Mouse (Mus musculus) adrenal gland (tissue): Measurements from ENCODE around the gene Srarp.

Experiments
- intact Hi-C: fragments of 180-260 bp; cut with DNase I; formaldehyde crosslinking; loops from one replicate; pipeline ENCODE4 v1.15.1; 2025

Srarp gene

DNA sequence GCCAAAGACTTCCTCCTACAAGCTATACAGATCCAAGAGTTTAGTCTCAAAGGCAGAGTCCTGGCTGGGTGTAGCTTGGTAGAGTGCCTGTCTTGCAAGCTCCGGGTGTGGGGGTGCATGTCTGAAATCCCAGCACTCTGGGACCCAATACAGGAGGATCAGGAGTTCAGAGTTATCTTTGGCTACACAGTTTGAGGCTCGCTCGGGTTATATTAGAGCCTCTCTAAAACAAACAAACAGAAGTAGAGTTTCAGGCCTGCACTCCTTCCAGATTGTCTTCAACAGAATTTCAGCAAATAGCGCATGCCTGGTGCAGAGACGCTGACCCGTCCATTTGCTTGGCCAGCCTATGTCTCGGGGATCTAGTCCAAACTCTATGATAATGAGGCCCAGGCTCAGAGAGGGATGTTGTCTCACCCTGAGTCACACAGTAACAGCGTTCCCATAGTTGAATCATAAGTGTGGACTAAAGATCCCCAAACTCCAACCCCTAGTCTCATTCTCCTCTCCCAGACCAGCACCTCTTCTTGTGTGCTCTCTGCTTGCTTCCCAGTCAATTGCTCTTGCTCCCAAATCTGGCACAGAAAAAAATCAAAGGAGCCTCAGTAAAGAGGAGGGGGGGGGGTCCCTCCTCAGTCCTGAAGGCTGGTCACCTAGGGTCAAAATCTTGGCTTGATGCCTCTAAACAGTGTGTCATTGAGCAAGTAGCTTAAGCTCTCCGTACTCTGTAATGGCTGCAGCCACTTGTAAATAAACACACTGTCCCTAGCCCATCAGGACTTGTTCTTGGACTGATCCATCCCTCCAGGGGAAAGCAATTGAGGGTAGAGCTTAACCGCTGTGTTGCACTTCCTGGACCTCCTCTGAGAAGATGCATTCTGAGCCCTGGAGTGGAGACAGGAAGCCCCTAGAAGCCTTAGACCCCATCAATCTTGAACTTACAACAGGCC, 8.8 kb downstream of the Srarp start:
- intact Hi-C loops = no loop called here

DNA sequence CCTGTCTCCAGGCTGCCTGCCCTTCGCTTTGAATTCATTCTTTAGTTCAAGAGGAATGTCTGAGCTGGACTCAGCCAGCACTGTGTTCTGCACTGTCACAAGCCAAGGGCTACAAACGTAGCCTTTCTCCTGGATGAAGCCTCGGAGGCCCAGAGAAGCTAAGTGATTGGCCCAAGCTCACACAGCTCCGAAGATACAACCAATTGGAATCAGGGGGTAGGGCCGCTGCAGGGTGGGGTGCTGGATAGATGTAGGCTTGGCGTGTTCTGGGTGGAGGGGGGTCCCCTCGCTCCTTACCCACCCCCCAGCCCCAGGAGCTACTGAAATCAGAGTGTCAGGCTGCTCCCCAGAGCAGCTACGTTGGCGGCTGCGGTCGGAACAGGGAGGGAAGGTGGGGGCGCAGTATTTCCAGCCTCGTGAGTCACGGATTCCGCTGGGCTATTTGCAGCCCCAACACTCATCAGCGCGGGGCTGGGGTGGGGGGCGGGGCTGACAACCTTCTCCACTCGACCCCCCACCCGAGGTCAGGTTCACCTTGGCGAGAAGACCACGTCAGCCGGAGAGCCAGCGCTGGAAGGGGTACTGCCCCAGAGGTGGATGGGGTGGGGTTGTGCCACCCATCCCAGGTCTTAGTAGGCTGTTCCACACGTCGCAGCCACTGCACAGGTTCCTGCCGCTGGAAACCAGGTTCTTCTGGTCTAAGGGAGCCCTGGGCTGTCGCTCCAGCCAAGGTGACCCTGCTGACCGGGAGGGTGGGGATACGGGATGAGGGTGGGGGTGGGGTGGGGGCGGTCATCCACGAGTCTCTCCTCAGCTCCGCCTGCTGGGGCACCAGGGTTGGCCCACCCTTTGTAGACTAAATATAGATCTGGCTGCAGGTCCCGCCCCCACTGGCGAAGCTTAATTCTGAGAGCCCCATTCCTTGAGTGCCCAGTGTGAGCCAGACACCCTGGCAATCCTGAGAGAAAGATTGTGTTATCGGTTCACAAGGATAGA, 10.1 kb downstream of the Srarp start:
- intact Hi-C loops = no loop called here

DNA sequence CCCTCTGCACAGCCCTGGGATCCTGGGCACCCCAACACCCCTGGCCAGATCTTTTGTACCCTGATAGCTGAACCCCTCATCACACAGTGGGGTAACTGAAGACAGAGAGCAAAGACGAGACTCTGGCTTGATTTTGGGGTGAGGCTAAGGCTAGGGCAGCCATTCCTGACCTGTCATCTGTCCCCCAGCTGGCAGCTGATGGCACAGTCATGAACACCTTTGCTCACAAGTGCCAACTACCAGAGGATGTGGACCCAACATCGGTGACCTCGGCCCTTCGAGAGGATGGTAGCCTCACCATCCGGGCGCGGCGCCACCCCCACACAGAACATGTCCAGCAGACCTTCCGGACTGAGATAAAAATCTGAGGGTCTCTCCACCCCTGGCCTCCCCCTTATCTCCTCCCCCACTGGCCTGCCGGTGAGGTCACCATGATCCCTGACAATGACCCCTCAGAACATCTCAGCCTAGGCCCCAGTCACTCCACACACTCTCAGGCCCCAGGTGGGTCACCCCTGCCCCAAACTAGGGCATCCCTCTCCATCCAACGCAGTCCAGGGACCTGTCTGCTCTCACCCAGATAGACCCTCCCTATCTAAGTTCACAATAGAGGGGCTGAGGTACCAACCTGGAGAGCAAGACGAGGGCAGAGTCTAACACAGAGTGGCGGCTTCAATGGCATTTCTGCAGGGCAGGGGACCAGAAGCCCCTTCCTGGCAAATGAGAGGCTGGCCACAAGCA, 12.0 kb downstream of the Srarp start:
- intact Hi-C loops = no loop called here

DNA sequence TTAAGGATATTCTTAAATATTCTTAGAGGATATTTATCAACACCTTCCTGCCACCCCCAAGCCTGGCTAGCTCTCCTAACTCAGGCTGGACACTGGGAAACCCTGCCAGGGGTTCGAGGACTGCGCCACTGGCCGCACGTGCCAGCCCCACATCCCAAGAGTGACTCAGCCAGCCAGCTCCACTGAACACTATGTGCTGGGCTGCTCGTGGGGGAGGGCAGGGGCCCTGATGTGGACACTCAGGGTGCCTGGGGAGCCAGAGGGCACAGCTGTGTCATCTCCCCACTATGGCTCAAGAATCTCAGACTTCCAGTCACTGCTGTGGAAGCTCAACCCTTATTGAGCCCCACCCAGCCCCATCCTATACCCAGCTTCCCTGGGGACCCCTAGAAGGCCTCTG, 12.6 kb downstream of the Srarp start:
- intact Hi-C loops = no loop called here

DNA sequence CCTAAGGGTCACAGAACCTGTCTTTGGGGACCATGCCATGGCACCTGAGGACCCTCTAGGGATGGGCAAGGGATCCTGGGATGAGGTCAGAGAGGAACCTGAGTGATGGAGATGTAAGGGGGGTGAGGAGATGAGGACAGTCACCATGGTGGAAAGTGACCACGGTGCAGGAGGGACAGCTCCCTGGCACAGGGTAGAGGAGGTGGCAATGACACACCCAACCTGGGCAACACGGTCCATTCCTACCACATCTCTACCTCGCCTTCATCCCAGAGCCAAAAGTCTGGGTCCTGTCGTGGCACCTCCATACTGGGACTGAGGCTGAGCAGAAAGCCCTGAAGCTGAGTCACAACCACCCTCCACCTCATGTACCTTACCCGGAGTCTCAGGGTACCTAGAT, 13.1 kb downstream of the Srarp start:
- intact Hi-C loops = no loop called here

DNA sequence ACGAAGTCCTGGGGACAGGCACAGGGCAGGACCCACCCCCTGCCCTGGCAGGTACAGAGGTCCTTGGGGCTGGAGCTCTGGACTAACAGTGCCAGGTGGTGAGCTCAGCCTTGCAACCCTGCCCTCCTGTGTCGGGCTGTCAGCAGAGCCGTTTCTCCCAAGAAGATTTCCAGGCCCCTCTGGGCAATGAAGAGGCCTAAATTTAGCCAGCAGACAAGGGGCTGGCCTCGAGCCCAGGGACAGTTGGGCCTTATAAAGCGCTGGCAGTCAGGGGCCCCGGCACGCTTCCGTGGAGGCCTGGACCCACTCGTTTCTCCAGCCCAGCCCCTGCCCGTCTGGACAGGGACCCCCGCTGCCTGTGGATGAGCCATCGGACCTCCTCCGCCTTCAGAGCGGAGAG, 14.5 kb downstream of the Srarp start:
- intact Hi-C loops = no loop called here

DNA sequence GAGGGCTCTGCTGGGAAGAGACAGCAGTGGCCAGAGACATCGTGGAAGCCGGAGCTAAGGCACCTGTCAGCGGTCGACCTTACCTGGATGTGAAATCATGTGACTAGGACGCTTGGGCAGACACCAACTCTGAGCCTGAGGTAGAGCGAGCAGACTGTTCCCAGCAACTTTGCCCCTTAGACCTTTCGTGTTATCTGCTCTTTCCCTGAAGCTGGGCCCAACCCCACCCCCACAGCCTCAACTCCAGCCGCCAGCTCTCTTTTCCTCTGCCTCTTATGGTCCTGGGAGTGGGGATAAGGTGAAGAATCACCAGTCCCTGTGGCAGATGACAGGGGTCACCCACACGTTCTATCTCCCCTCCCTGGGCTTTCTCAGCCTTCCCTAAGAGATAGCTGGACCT, 15.0 kb downstream of the Srarp start:
- intact Hi-C loops = no loop called here

DNA sequence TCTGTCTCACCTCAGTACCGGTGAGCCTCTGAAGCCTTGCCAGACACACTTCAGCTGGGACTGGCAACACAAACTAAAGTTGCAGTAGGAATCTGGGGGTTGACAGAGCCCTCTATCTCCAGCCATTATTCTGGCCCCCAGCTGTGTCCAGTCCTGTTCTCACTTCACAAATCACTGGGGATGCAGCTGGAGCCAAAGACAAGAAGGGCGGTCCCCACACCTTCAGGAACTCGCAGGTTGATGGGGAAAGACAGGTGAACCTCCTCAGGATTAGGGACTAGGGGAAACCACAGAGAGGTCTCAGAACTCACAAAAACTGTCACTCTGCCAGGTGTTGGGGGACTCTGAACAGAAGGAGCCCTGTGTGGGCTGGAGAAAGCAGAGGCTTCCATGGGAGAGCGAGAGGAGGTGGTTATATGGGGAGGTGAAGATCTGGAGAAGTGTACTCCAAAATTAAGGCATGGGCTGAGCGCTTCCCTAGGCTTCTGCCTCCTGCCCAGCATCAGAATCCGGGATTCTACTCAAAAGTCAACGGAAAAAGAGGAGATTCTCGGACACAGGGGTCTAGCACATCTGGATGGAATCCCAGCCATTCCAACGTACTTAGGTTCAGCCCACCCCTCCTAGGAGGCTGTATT, 15.6 kb downstream of the Srarp start, which contains the start of gene Hspb7:
Gene Hspb7 (plus strand): TSS at position 588 of the 638 bp plus-strand sequence.
- intact Hi-C loops = no loop called here

DNA sequence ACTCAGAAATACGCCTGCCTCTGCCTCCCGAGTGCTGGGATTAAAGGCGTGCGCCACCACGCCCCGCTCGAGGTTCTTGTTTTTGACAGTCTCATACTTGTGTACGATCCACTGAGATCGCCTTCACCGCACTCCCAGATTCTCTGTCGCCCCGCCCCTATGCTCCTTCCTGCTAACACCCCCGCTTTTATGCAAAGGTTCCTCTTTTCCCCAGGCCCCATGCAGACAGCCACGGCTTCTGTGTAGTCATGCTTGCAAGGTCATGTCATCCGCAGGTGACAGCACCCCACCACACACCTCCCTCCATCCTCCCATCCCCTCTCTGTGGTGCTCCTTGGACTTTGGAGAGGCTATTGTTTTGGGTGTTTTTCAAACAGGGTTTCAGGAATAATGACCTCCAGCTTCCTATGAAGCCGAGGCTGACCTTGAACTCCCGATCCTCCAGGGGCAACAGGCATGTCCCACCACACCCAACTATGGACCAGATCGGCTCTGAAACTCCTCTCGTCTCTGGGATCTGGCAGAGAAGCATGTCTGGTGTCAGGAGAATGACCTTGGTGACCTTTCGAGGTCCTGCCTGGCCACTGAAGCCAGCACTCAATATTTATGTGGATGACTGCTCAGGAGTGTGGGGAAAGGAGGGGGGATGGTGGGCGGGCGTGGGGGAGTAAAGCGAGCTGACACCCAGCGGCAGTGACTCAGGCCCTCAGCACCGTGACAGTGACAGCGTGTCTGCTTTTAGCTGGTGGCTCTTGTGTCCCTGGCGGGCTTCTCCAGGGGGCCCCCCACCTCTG, 16.3 kb downstream of the Srarp start:
- intact Hi-C loops = no loop called here

DNA sequence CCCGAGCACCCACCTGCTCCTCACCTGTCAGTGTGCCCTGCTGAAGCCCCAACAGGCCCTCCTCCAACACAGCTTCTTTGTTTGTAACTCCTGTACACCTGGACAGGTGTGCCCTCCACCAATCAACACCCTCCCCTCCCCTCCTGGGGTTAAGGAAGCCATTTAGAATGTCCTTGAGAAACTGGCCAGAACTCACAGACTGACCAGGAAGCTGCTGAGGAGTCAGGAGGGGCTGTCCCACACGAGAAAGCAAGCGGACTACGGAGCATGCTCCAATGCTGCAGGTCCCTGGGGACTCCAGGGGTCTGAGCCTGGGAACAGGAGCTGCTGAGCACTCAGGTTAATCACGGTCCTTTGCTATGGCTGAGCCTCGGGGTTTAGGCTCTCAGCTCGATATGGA, 20.0 kb downstream of the Srarp start, which contains the start of gene Clcnkb:
Gene Clcnkb (minus strand): TSS at position 91 of the 400 bp plus-strand sequence.
- intact Hi-C loops = no loop called here

DNA sequence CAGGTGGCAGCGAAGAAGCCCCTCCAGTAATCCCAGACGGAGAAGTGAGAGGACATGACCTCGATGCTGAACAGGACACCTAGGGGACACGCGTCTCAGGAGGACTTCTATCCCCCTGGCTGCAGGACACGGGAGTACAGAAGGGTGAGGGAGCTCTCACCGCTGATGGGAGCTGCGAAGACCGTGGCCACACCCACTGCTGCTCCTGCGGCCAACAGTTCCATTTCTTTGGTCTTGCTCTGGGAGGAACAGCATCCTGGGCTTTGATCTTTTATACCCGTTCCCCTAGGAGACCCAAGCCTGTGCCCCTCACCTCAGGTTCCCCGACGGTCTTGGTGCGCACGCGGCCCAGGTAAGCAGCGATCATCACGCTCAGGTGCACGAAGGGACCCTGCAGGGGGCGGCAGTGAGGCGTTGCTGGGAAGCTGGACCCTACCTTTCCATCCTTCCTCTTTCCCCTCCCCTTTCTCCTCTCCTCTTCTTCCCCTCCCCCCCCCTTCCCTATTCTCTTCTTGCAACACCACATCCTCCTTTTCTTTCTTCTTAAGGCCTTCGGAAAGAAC, 24.4 kb downstream of the Srarp start:
- intact Hi-C loops = no loop called here

DNA sequence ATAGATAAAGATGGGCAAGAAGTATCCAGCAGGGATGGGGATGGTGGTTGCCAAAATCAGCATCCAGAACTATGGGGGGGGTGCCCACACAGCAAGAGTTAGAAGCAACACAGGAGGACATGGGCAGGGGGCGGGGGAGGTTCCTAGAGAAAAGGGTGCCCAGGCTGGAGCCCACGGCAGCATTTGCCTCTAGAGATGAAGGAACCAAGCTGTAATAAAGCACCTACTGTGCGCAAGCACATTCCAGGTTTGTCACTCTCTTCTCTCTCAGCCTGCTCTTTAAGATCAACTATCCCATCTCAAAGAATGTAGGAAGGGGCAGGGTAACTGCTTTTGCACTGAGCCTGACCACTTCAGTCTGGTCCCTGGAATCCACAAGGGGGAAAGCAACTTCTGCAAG, 27.3 kb downstream of the Srarp start:
- intact Hi-C loops = loop anchor here (10.0 kb wide), 1 partner anchor 446 kb away; no protein-coding TSS in a partner anchor

DNA sequence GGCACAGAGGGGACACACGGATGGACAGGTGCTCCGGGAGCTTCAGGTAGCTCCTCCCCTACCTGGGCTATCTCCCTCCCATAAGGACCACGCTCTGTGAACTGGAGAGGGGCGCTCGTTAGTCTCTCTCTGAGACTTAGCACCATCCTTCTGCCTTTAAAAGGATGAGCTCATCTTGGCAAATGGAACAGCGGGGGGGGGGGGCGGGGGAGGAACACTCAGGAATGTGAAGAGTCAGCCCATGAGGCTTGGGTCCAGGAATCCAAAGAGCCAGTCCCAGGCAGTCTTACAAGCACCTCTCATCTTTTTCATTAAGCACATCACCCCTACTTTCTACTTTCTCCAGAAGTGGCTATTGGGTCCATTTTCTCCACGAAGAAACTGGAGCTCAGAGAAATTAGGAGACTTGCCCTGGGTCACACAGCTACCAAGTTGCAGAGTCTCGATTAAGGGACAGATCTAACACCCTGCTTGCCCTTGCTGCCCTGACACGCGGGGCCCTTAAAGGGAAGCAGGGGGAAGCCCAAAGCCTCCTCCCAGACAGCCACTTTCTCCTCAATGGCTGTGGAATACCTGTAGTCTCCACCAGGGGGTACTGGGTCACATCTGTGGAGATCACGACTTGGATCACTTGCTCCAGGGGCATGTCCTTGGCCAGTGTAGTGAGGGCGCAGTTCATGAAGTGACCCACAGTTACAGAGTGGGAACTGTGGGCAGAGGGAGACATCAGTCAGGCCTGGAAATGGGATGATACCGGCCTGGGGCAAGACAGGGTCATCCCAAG, 29.2 kb downstream of the Srarp start:
- intact Hi-C loops = loop anchor here (2.0 to 10.0 kb wide), 2 partner anchors 170 to 448 kb away; no protein-coding TSS in a partner anchor

DNA sequence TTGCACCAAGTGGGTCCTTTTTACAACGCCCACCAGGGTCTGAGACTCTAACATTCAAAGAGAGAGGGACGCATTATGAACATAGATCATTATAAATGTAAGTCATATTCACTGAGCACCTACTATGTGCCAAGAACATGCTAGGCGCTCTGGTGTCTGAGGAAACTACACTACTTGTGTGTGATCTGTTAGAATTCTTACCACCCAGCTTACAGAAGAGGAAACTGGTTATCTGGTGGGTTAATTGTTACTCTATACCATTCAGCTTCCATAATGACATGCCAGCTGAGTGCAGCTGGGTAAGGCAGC, 30.6 kb downstream of the Srarp start:
- intact Hi-C loops = loop anchor here (2.0 to 10.0 kb wide), 2 partner anchors 26 to 450 kb away; no protein-coding TSS in a partner anchor

DNA sequence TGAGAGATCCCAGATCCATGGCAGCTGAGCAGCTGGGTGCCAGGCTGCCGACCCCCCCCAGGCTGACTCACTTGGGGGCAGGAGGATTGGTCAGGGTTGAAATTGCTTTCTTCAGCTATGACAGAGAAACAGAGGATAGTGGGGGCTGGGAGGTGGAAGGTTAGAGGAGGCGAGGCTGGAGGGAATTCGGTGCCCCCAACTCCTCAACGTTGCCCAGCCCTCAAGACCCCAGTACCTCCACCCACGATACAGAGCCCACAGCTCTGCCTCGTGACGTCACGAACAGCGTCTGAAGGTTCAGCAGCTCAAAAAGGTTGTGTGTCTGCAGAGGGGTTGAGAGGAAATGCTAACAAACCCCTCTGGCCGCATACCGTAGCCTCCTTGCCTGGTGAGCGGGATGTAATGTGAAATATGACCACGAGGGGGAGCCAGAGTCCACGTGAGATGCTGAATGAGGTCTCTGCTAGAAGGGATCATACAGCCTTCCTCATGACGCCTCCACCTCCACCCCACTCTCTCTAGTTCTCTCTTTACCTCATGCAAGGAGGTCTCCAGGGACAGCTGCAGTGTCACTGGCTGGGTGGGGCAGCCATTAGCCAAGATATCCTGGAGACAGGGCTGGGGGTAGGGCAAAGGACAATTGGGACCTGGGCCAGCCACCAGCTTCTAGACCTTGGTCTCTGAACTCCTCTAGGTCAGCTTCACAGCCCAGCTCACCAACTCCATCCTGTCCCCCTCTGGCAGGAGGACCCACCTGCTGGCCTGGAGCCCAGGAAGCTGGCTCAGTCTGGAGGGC, 31.2 kb downstream of the Srarp start:
- intact Hi-C loops = loop anchor here (2.0 to 10.0 kb wide), 2 partner anchors 26 to 450 kb away; no protein-coding TSS in a partner anchor

DNA sequence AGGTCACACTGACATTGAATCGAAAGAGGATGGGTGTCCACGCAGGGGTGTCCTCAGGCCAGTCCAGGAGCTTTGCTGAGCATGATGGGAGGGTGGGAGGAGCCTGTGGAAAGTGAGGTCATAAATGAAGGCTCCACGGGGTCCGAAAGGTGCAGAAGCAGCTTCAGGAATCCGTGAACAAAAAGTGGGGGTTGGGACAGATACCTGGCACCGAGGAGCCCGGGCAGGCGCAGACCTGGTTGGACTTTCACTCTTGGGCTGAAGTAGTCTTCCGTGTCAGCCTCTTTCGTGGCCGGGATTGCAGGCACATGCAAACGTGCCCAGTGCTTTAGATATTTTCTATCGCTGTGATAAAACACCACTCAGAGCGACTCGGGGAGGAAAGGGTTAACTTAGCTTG, 35.7 kb downstream of the Srarp start:
- intact Hi-C loops = loop anchor here (10.0 kb wide), 1 partner anchor 455 kb away; no protein-coding TSS in a partner anchor

DNA sequence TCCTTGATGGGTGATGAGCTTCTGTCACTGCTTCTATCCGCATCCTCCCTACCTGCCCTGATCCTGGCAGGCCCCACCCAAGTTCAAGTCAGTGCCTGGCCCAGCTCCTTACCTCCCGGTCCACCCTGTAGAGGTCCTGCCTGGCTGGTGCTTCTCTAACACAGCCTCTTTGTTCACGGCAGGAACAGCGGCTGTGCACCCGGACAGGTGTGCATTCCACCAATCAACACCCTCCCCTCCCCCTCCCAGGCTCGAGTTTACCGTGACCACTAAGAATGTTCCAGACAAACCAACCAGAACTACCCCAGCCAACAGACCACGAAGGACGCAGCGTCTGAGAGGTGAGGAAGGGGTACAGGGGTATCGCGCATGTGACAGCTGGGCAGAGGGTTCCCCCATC, 37.4 kb downstream of the Srarp start, which contains the start of gene Clcnka:
Gene Clcnka (minus strand): TSS at position 180 of the 400 bp plus-strand sequence.
- intact Hi-C loops = no loop called here
